Mouse (Mus musculus): ENCODE data around the gene Clpp. TPM values are rescaled to one million over a fixed set of nuclear protein-coding genes. Genes with fewer than 3 reads are reported as not detected.

The Clpp gene
- polyA plus RNA-seq (2017; shearing (Covaris generic)): 94.9 TPM

DNA sequence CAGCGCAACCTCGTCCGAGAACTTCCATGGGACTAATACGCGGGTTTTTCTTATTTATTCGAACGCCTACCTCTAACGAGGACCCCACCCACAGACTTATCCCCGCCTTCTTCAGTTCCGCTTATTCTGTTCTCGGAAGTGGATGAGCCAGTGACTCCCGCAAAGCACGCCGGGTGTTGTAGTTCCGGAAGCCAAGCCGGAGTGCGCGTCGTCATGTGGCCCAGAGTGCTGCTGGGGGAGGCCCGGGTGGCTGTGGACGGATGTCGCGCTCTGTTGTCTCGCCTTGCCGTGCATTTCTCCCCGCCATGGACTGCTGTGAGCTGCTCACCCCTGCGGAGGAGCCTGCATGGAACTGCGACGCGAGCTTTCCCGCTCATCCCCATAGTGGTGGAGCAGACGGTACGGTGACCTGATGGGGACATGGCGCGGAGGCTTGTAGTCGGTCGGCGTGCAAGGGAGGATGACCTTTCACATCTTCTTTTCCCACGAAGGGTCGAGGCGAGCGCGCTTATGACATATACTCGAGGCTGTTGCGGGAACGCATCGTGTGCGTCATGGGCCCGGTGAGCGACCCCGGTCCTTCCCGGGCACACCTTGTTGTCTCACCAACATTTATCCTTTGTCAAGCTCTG, at the start of gene Clpp:
Gene Clpp (plus strand): TSS at position 191 of the 632 bp plus-strand sequence.

DNA sequence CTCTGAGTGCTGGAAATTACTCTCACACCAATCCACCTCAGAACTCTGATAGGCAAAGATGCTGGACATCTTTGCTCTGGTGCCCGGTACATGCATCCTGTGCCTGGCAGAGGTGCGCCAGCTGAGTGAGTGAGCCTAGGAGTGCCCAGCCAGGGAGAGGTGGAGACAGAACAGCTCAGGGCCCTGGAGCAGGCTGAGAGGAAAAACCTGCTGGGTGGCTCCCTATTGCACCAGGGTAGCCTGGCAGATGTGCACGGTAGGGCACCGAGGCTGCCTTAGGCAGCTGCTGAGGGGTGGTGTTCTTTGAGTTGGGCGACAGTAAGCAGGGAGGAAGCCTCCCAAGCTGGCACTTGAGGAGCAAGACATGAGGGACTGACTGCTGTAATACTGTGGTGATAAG, 8.1 kb upstream of the Clpp start, which contains the start of gene Acer1:
Gene Acer1 (minus strand): TSS at position 114 of the 400 bp plus-strand sequence.

DNA sequence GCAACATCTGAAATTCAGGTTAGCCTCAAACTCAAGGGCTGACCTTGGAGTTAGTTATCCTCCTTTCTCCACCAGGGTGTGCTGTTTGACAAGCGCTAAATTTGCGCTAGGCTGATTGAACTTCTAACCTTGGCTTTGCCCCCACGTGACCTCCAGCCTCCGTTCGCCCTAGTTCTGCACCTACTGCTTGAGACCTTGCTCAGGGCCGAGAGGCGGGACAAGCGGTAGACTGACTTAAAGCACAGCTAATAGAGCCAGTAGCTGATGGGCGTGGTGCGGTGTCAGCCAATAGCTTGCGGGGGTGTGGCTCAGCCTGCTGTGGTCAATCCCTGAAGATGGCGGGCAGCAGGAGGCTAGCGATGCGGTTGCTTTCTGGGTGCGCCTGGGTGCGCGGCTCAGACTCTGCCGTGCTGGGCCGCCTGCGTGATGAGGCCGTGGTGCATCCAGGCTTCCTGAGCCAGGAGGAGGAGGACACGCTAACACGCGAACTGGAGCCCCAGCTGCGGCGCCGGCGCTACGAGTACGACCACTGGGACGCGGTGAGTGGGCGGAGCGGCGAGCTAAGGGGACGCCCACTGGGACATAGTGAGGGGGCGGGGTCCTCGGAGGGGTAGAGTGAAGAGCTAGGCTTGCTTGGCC, 7.0 kb downstream of the Clpp start, which contains the start of gene Alkbh7:
Gene Alkbh7 (plus strand): TSS at position 311 of the 639 bp plus-strand sequence.

DNA sequence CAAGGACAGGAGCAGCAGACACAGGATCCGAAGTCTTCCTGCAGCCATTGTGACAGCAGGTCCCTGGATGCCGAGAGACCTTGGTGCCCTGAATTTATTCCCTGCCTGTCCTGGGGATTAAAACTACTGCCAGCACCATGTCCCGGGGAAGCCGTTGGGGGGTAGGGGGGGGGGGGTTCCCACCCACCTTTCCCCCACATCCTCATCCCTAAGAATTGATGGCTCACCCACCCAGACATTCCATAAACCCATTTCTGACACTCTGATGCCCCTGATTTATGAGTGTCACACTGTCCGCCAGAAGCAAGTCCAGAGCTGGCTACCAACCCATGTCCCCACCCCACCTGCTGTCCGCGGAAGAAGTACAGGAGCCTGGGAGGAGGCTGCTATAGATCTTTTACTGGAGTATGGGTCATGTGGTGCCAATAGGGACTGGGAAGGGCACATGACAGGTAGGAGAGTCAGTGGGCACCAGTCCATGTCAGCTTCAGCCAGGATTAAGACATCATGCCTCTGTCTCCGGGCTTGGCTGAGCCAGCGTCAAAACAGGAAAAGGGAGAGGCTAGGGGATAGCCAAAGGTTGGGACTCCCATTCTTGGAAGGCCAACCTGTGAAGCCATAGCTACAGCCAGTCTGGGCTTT, 10.0 kb downstream of the Clpp start, which contains the start of gene Pspn:
Gene Pspn (minus strand): TSS at position 51 of the 642 bp plus-strand sequence.

DNA sequence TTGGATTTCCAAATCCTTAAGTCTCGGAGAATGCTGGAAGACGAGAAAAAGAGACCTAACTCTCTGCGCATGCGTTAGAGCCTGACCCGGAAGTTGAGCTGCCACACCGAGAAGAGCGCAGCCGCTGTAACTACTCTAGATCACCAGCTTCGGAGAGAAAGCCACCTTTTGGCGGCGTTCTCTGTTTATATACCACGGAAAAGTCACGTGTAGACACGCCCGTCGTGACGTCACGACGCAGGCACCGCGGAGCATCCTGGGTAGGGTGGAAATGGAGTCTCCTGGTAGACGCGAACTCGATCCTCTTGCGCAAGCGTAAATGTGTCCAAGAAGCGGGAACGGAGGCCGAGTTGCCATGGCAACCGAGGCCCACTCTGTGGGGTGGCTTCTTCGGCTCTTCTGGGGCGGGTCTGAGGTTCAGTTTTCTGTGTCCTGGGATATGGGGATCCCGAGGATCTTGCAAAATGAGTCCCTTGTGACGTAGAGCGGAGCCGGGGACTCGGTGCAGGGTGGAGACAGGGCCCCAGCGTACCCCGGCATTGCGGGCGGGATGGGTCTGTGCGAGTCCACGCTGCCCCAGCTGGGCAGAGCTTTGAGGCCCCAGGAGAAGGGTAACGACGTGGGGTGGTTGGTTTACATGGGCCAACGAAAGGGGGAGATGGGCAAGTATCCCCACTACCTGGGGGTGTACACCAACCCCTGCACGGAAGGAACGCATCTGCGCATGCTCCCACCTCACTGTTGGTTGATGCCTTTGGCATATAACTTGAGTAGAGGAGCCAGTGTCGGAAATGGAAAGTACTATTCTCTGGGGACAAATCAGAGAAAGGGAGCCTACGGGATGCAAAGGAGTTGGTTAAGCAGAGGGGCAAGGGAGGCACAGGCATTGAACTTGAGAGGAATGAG, 21.4 kb downstream of the Clpp start, which contains the start of the genes Gtf2f1 and Gm17949:
Gene Gtf2f1 (minus strand): TSS at position 53 of the 906 bp plus-strand sequence.
Gene Gm17949 (plus strand): TSS at position 234 of the 906 bp plus-strand sequence.

DNA sequence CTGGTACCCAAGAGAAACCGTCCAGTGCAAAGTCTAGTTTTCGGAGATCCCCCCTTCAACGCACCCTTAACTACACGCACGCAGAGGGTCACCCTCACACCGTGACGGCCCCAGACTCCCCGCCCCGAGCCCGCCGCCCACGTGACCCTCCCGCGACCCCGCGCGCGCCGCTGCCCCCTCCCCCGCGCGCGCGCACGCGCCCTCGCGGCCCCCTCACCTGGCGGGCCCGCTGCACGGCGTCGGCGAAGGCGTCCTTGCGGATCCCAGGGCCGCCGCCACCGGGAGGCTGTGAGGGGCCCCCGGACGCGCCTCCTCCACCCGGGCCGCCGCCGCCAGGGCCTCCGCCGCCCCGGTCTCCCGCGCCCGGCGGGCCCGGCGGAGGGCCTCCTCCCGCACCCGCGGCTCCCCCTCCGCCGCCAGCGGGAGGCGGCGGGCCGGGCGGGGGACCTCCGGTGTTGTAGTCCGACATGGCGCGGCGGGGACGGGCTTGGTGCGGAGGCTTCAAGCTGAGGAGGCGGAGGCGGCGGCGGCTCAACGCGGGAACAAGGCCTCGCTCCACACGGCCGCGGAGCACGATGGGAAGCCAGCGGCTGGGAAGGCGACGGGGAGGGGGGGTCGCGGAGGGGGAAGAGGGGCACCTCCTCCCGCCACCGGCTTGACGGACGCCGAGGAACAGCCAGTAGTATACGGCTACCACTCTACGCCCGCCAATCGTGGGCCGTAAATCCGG, 41.0 kb downstream of the Clpp start, which contains the start of gene Khsrp:
Gene Khsrp (minus strand): TSS at position 592 of the 730 bp plus-strand sequence.

DNA sequence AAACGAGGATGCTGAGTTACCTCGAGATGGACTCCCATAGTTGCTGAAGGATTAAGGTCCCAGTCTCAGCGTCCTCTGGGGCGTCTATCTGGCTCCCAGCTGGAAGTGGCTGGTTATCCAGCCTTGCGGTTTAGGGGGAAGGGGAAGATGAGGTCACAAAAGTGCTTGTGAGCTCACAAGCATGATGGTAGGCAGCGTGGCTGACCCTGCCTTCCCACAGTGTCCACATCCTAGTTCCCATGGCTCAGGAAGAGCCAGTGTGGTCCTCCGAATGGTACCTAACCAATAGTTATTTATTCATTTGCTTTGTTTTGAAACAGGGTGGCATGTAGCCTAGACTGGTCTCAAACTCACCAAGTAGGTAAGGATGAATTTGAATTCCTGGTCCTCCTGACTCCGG, 51.4 kb downstream of the Clpp start, which contains the start of gene Slc25a41:
Gene Slc25a41 (minus strand): TSS at position 101 of the 400 bp plus-strand sequence.

Other genes with a start within 250 kb of the Clpp start
- gene Nrtn, start 232.8 kb upstream of the Clpp start, polyA plus RNA-seq (2017; shearing (Covaris generic)): not detected
- 64.7 TPM for gene Dus3l, start 225.5 kb upstream of the Clpp start, polyA plus RNA-seq (2017; shearing (Covaris generic))
- gene Prr22, start 220.1 kb upstream of the Clpp start, polyA plus RNA-seq (2017; shearing (Covaris generic)): 2.4 TPM
- gene Rfx2, start 159.3 kb upstream of the Clpp start, polyA plus RNA-seq (2017; shearing (Covaris generic)): 1.4 TPM
- not detected for gene Acsbg2, start 115.9 kb upstream of the Clpp start, polyA plus RNA-seq (2017; shearing (Covaris generic))
- 0.11 TPM for gene 1700061G19Rik, start 114.8 kb upstream of the Clpp start, polyA plus RNA-seq (2017; shearing (Covaris generic))
- 4.8 TPM for gene Mllt1, start 54.9 kb upstream of the Clpp start, polyA plus RNA-seq (2017; shearing (Covaris generic))
- not detected for gene Acer1, start 8.2 kb upstream of the Clpp start, polyA plus RNA-seq (2017; shearing (Covaris generic))
- 37.9 TPM for gene Alkbh7, start 7.0 kb downstream of the Clpp start, polyA plus RNA-seq (2017; shearing (Covaris generic))
- 1.8 TPM for gene Pspn, start 9.7 kb downstream of the Clpp start, polyA plus RNA-seq (2017; shearing (Covaris generic))
- gene Gtf2f1, start 21.0 kb downstream of the Clpp start, polyA plus RNA-seq (2017; shearing (Covaris generic)): 93.0 TPM
- gene Gm17949, start 21.2 kb downstream of the Clpp start, polyA plus RNA-seq (2017; shearing (Covaris generic)): 0.93 TPM
- gene Khsrp, start 41.2 kb downstream of the Clpp start, polyA plus RNA-seq (2017; shearing (Covaris generic)): 7.8 TPM
- not detected for gene Slc25a41, start 51.3 kb downstream of the Clpp start, polyA plus RNA-seq (2017; shearing (Covaris generic))
- gene Crb3, start 68.8 kb downstream of the Clpp start, polyA plus RNA-seq (2017; shearing (Covaris generic)): 3.1 TPM
- gene Slc25a23, start 69.6 kb downstream of the Clpp start, polyA plus RNA-seq (2017; shearing (Covaris generic)): 3.8 TPM
- gene Dennd1c, start 88.2 kb downstream of the Clpp start, polyA plus RNA-seq (2017; shearing (Covaris generic)): 327 TPM
- 2.0 TPM for gene Tubb4a, start 97.5 kb downstream of the Clpp start, polyA plus RNA-seq (2017; shearing (Covaris generic))
- 10.2 TPM for gene Tnfsf9, start 115.0 kb downstream of the Clpp start, polyA plus RNA-seq (2017; shearing (Covaris generic))
- gene Cd70, start 159.5 kb downstream of the Clpp start, polyA plus RNA-seq (2017; shearing (Covaris generic)): 0.35 TPM
- 11.9 TPM for gene Tnfsf14, start 203.9 kb downstream of the Clpp start, polyA plus RNA-seq (2017; shearing (Covaris generic))
- 3.4 TPM for gene C3, start 237.8 kb downstream of the Clpp start, polyA plus RNA-seq (2017; shearing (Covaris generic))